Mouse (Mus musculus) gastrocnemius, adult 18-20 months (tissue): Measurements from ENCODE around the gene Cbfa2t3. TPM values are rescaled to one million over a fixed set of nuclear protein-coding genes. Genes with fewer than 3 reads are reported as not detected.
A peak's percentile ranks its signal among the peaks of the same experiment; 100 is the strongest.
"Not testable (repeated sequence)": the region's sequence is repeated elsewhere in the genome, so short reads cannot be mapped to it uniquely, and the experiment has no call there.

ENCODE experiments used
- DNase-seq: peaks from one replicate; pipeline ENCODE4 v3.0.0; 2021; ENCODE audit warnings: low spot score
- total RNA-seq, 2 experiments: library from RNA; stranded (reverse); gene quantifications; 2 replicates each; pipeline ENCODE4 v1.2.3; 2021

The Cbfa2t3 gene
- total RNA-seq, 2 experiments from 2014 or later = 16.1 to 25.9 TPM

- peak; percentile 57 for DNase-seq
Measured at GRCm38 (mm10) chr8:122639521-122640248, 59.2 kb downstream of the Cbfa2t3 start.

GRCm38 (mm10) chr8:122638601-122639000 is 60.3 kb downstream of the Cbfa2t3 start:
- no peak for DNase-seq

GRCm38 (mm10) chr8:122637230-122637629 is 61.7 kb downstream of the Cbfa2t3 start:
- DNase-seq = no peak

- peak; percentile 84 for DNase-seq
Measured at GRCm38 (mm10) chr8:122636803-122637175, 62.1 kb downstream of the Cbfa2t3 start.

GRCm38 (mm10) chr8:122635878-122636802 is 62.8 kb downstream of the Cbfa2t3 start:
- no peak for DNase-seq

GRCm38 (mm10) chr8:122633205-122633604 is 65.7 kb downstream of the Cbfa2t3 start:
- DNase-seq = no peak

GRCm38 (mm10) chr8:122632134-122632533 is 66.8 kb downstream of the Cbfa2t3 start:
- not testable (repeated sequence) for DNase-seq

GRCm38 (mm10) chr8:122630696-122631095 is 68.2 kb downstream of the Cbfa2t3 start:
- no peak for DNase-seq

- no peak for DNase-seq
Measured at GRCm38 (mm10) chr8:122629388-122629787, 69.5 kb downstream of the Cbfa2t3 start.

- DNase-seq = no peak
Measured at GRCm38 (mm10) chr8:122626896-122627295, 72.0 kb downstream of the Cbfa2t3 start.

GRCm38 (mm10) chr8:122625811-122626210 is 73.1 kb downstream of the Cbfa2t3 start:
- DNase-seq = no peak

- no peak for DNase-seq
Measured at GRCm38 (mm10) chr8:122624653-122625052, 74.3 kb downstream of the Cbfa2t3 start.

GRCm38 (mm10) chr8:122623844-122624642 is 74.9 kb downstream of the Cbfa2t3 start:
- DNase-seq = peak; percentile 66

GRCm38 (mm10) chr8:122622727-122623126 is 76.2 kb downstream of the Cbfa2t3 start, which contains the start of gene Pabpn1l:
Gene Pabpn1l, minus strand, starts transcription at chr8:122622739.
- DNase-seq = no peak

- no peak for DNase-seq
Measured at GRCm38 (mm10) chr8:122620446-122620845, 78.5 kb downstream of the Cbfa2t3 start.

- DNase-seq = no peak
Measured at GRCm38 (mm10) chr8:122618660-122619378, 80.1 kb downstream of the Cbfa2t3 start.

GRCm38 (mm10) chr8:122617947-122618546 is 80.9 kb downstream of the Cbfa2t3 start:
- DNase-seq = peak; percentile 87

- DNase-seq = peak; percentile 25
Measured at GRCm38 (mm10) chr8:122616181-122616905, 82.6 kb downstream of the Cbfa2t3 start.

- peak; percentile 96 for DNase-seq
Measured at GRCm38 (mm10) chr8:122611295-122612133, 87.4 kb downstream of the Cbfa2t3 start, which contains the start of the genes Galns and Trappc2l. Gene Galns, minus strand, starts transcription at chr8:122611463. Gene Trappc2l, plus strand, starts transcription at chr8:122611640.
